Mouse (Mus musculus) stomach, embryonic 14.5 days (tissue): ENCODE results near the gene Cacna1b. TPM values are rescaled to one million over a fixed set of nuclear protein-coding genes. Genes with fewer than 3 reads are reported as not detected.

Source experiments
- ATAC-seq: fragments of 200-750 bp; cut with Nextera tagmentation; 2 replicates; pipeline ENCODE4 v1.8.0; 2017; ENCODE audit warnings: low read depth, moderate TSS enrichment; ENCODE audit not compliant: insufficient number of reproducible peaks, insufficient read depth, low FRiP score
- H3K27ac ChIP-seq: fragments of 300-500 bp; sonication (generic); 2 replicates; pipeline ENCODE4 v1.5.1; 2014; ENCODE audit warnings: mild to moderate bottlenecking, low read length, moderate library complexity, mixed read lengths
- H3K27me3 ChIP-seq: fragments of 300-500 bp; sonication (generic); 2 replicates; pipeline ENCODE4 v1.6.1; 2014; ENCODE audit warnings: low read length, control low read depth, mixed read lengths; ENCODE audit not compliant: control insufficient read depth, insufficient read depth
- H3K36me3 ChIP-seq: fragments of 300-500 bp; sonication (generic); 2 replicates; pipeline ENCODE4 v1.6.1; 2014; ENCODE audit warnings: mild to moderate bottlenecking, control low read depth, low read length, moderate library complexity, mixed read lengths; ENCODE audit not compliant: control insufficient read depth, insufficient read depth
- H3K4me1 ChIP-seq: fragments of 300-500 bp; sonication (generic); 2 replicates; pipeline ENCODE4 v1.6.1; 2014; ENCODE audit warnings: low read length, control low read depth, mixed read lengths; ENCODE audit not compliant: control insufficient read depth, insufficient read depth
- H3K4me2 ChIP-seq: fragments of 300-500 bp; sonication (generic); replicated peaks from 2 replicates; pipeline ENCODE4 v1.6.1; 2014; ENCODE audit warnings: low read depth, low read length, control low read depth
- H3K4me3 ChIP-seq: fragments of 300-500 bp; sonication (generic); 2 replicates; pipeline ENCODE4 v1.5.1; 2014; ENCODE audit warnings: low read depth, low read length, control low read depth
- H3K9ac ChIP-seq: fragments of 300-500 bp; sonication (generic); replicated peaks from 2 replicates; pipeline ENCODE4 v1.6.1; 2014; ENCODE audit warnings: low read depth, mild to moderate bottlenecking, control low read depth, low read length, moderate library complexity, mixed read lengths
- H3K9me3 ChIP-seq: fragments of 300-500 bp; sonication (generic); 2 replicates; pipeline ENCODE4 v1.6.1; 2016; ENCODE audit warnings: low read depth, low read length, control low read depth; ENCODE audit not compliant: control insufficient read depth
- WGBS: fragments of 180-500 bp; shearing (Covaris S2); extraction: QIAGEN DNeasy Blood & Tissue Kit; methylation state at CpG from one replicate; pipeline ENCODE4 v1.1.7; 2014; 5-methylcytosine and 5-hydroxymethylcytosine counted together
- polyA plus RNA-seq: library from polyadenylated mRNA; unstranded; fragments of >200 nt; fragmentation: Nextera tagmentation; extraction: Ambion mirVana; gene quantifications from 2 replicates; pipeline ENCODE4 v1.2.1, GENCODE M21; 2014

Gene Cacna1b
- polyA plus RNA-seq, result 1.3 TPM in 2 replicates

- Histone ChIP-seq H3K4me2 (peak within 1 kb of the TSS; percentile 98), H3K4me3 (peak within 1 kb of the TSS; percentile 53), H3K27ac (no peak within 1 kb of the TSS), H3K9me3 (no peaks in the 10 kb centered on the region), H3K36me3 (no peaks in the 10 kb centered on the region), H3K9ac (no peak within 1 kb of the TSS), H3K27me3 (peaks cover 9% of the 10 kb centered on the region; the same call in 1 of the 2 replicates), H3K4me1 (0 out of 2 replicates have a peak, but pooled peaks cover 5% of the 10 kb centered on the region)
- peak; percentile 84 for ATAC-seq
- 2% methylated on average over 42 of the region's 42 CpGs for WGBS
Observed at GRCm38 (mm10) chr2:24763115-24763557, at the start of gene Cacna1b. TSS of gene Cacna1b (minus strand) at chr2:24763152.

DNA sequence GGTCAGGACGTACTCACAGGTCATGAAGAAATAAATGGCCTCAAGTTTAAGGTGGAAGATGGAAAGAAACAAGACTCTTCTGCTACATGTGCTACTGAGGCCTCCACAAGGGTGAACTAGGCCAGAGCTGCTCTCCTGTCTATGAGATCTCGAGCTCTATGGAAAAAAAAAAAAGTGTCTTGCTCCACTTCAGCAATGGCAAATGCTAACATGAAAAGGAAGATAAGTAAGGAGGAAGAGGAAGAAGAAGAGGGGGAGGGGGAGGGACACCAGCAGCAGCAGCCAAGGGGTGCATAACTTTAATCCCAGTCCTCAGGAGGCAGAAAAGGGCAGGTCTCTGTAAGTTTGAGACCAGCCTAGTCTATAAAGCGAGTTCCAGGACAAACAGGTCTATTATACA lies 46.8 kb upstream of the Cacna1b start:
- no peak overlapping the region for H3K4me3 ChIP-seq
- peaks cover 72% of the 10 kb centered on the region for H3K36me3 ChIP-seq
- no peak overlapping the region for H3K27ac ChIP-seq
- H3K9me3 ChIP-seq, result no peaks in the 10 kb centered on the region
- no peak overlapping the region for H3K9ac ChIP-seq
- no peak for ATAC-seq
- H3K4me2 ChIP-seq, result no peak overlapping the region
- H3K27me3 ChIP-seq, result no peaks in the 10 kb centered on the region
- H3K4me1 ChIP-seq, result no peaks in the 10 kb centered on the region
- WGBS, result 79% methylated on average over 3 of the region's 3 CpGs

- Histone ChIP-seq H3K4me2 (no peak overlapping the region), H3K27ac (no peak overlapping the region), H3K36me3 (peaks cover 77% of the 10 kb centered on the region), H3K9ac (no peak overlapping the region), H3K4me1 (no peaks in the 10 kb centered on the region), H3K27me3 (no peaks in the 10 kb centered on the region), H3K4me3 (no peak overlapping the region), H3K9me3 (no peaks in the 10 kb centered on the region)
- no peak for ATAC-seq
- 97% methylated on average over 10 of the region's 10 CpGs for WGBS
Observed at GRCm38 (mm10) chr2:24807691-24808090, 44.7 kb upstream of the Cacna1b start.

DNA sequence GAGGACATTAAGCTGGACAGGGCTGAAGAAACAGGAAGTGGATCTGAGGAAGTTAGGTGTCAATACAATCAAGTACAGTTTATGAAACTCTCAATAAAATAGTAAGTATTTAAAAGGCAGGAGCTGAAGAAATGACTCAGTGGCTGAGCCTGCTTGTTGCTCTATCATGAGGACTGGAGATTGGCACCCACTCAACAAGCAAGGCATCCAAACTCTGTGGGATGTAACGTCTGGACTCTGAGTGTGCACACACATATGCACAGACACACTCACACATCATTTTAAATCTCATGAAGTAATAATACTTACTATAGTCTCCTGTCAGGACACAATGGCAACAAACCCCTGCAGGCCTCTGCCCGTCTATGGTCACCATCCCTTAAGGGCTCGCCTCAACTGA lies 44.1 kb upstream of the Cacna1b start:
- no peak for ATAC-seq
- Histone ChIP-seq H3K27me3 (no peaks in the 10 kb centered on the region), H3K36me3 (peaks cover 81% of the 10 kb centered on the region), H3K4me1 (no peaks in the 10 kb centered on the region), H3K9ac (no peak overlapping the region), H3K4me3 (no peak overlapping the region), H3K4me2 (no peak overlapping the region), H3K27ac (no peak overlapping the region), H3K9me3 (no peaks in the 10 kb centered on the region)
- WGBS, result 93% methylated on average over 3 of the region's 3 CpGs

GRCm38 (mm10) chr2:24806143-24806542 lies 43.2 kb upstream of the Cacna1b start:
- Histone ChIP-seq H3K9ac (no peak overlapping the region), H3K4me2 (no peak overlapping the region), H3K27me3 (no peaks in the 10 kb centered on the region), H3K4me3 (no peak overlapping the region), H3K9me3 (no peaks in the 10 kb centered on the region), H3K27ac (no peak overlapping the region), H3K4me1 (no peaks in the 10 kb centered on the region), H3K36me3 (peaks cover 85% of the 10 kb centered on the region)
- ATAC-seq, result no peak
- 93% methylated on average over 6 of the region's 6 CpGs for WGBS

DNA sequence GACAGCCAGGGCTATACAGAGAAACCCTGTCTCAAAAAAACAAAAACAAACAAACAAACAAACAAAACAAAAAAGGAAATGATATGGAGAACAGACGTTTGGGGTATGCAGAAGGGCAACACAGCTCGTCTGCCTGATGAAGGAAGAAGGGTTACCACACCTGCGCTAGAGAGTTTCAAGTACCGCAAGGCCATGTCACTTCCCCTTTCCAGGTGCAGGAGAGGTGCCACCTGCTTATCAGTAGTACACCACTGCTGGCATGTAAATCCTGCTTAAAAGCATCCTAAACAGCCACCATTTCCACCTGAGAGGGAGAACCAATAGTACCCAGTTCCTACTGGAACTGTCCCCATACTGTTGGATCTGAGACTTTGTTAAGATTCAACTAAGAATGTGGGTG lies 42.7 kb upstream of the Cacna1b start:
- H3K4me1 ChIP-seq, result no peaks in the 10 kb centered on the region
- peaks cover 87% of the 10 kb centered on the region for H3K36me3 ChIP-seq
- H3K27ac ChIP-seq, result no peak overlapping the region
- no peak overlapping the region for H3K9ac ChIP-seq
- H3K4me2 ChIP-seq, result no peak overlapping the region
- 91% methylated on average over 4 of the region's 4 CpGs for WGBS
- ATAC-seq, result no peak
- H3K4me3 ChIP-seq, result no peak overlapping the region
- H3K9me3 ChIP-seq, result no peaks in the 10 kb centered on the region
- H3K27me3 ChIP-seq, result no peaks in the 10 kb centered on the region

DNA sequence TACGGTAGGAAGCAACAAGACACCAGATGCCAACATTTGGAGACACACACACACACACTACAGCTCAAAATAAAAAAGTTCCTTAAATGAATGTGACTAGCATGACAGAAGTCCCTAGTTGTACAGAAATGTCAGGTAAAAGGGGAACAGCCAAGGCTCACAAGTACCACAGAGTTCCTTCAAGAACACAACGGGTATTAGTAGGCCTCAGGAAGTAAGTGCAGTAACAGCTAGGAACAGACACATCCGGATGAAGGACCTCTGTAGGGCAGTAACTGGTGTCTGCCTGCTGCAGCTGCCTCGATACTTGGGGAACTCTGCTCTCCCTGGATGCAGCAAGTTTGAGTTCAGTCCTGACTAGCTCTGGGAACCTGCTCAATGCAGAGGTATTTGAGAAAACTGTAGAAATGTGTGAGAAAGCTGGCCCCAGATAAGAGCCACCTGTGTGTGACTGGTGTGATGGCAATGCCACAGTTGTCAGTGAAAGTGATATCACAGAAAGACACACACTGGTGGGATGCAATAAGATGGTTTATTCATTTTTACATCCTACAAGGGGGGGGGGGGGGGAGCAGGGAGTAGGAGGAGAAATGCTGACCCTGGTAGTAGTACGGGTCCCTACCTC lies 34.0 kb upstream of the Cacna1b start:
- Histone ChIP-seq H3K4me1 (no peaks in the 10 kb centered on the region), H3K9me3 (no peaks in the 10 kb centered on the region), H3K9ac (no peak overlapping the region), H3K27ac (no peak overlapping the region), H3K4me2 (no peak overlapping the region), H3K4me3 (no peak overlapping the region), H3K36me3 (peaks cover 73% of the 10 kb centered on the region), H3K27me3 (no peaks in the 10 kb centered on the region)
- WGBS, result 90% methylated on average over 5 of the region's 5 CpGs
- no peak for ATAC-seq

DNA sequence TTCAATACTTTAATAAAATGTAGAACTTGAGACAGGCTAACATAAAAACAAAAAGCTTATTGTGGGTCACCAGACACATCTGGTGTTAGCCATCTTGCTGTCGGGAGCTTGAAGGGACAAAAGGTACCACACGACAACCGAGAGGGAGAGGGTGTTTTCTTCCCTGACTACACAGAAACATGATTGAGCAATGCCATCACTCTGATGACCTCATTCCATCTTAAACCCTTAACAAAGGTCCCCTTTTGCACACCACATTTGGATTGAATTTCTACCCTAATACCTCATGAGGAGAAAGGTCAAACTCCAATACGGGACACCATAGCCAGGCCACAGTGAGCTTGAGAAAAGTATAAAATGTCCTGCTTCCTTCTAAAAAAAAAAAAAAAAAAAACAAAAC lies 24.3 kb upstream of the Cacna1b start:
- Histone ChIP-seq H3K36me3 (peaks cover 16% of the 10 kb centered on the region), H3K27me3 (no peaks in the 10 kb centered on the region), H3K4me2 (no peak overlapping the region), H3K4me1 (no peaks in the 10 kb centered on the region), H3K9me3 (no peaks in the 10 kb centered on the region), H3K4me3 (no peak overlapping the region), H3K9ac (no peak overlapping the region), H3K27ac (no peak overlapping the region)
- no peak for ATAC-seq
- WGBS, result 59% methylated on average over 4 of the region's 4 CpGs

DNA sequence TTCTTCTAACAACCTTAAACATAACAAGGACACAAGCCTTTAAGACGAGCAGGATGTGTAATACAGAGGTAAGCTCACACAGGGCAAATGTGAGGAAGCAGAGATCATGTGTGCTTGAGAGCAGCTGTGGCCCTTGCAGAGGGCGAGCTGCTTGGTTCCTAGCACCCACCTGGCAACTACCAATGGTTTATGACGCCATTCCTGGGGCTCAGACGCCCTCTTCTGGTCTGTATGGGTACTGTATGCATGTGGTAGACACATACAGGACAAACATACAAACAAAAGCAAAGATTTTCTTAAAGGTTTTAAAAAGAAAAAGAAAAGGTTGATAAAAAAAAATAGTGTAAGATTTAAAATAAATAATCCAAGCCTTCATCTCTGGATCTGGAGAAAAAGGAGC lies 18.3 kb upstream of the Cacna1b start:
- Histone ChIP-seq H3K4me3 (no peak overlapping the region), H3K9ac (no peak overlapping the region), H3K4me1 (no peaks in the 10 kb centered on the region), H3K27ac (no peak overlapping the region), H3K27me3 (no peaks in the 10 kb centered on the region), H3K4me2 (no peak overlapping the region), H3K36me3 (no peaks in the 10 kb centered on the region), H3K9me3 (no peaks in the 10 kb centered on the region)
- WGBS, result 47% methylated on average over 4 of the region's 4 CpGs
- no peak for ATAC-seq
